Mouse (Mus musculus) C2C12 (cell line): Measurements from ENCODE around the gene Tmigd1.

ENCODE experiments used
- CTCF ChIP-seq: IDR thresholded peaks from one replicate; pipeline ENCODE4 v1.5.1; 2011; ENCODE audit not compliant: control insufficient read depth, insufficient read depth, insufficient read length
- USF1 ChIP-seq: IDR thresholded peaks from one replicate; pipeline ENCODE4 v1.6.1; 2011; ENCODE audit warnings: low read depth, mild to moderate bottlenecking, control low read depth, moderate library complexity

DNA sequence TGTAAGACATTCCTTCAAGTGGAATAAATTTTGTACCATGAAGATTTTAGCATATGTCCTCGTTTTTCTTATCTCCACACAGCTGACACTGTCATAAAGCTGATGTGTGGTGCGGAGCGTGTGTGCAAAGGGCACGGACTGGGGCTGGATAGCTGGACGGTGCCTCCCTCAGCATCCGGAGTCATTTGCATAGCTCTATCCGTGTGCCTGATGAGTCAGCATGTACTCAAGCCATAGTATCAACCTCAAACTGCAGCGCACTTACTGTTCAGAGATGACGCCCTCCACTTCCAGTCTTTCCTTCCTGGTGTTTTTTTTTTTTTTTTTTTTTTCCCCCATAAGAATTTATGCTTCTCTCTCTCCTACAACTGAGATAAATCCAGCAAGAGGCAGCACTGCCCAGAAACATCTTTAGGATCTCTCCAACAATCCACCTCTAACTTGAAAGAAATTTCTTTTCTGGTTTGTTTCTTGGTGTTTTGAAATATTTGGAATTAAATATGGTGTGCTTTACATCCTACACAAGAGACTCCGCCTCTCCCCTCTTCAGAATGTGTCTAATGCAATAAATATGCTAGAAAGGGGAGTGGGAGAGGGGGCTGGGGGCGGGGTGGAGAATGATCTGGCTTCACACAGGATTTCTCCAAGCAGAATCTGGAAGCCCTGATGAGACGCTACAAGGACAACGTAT lies 14.7 kb downstream of the Tmigd1 start:
- no peak for TF ChIP-seq CTCF
- no peak for TF ChIP-seq USF1
